Mouse (Mus musculus) midbrain, postnatal 0 days (tissue): ENCODE data around the gene Zc3h10. TPM values are rescaled to one million over a fixed set of nuclear protein-coding genes. Genes with fewer than 3 reads are reported as not detected.

Experiments used
- ATAC-seq: fragments of 200-750 bp; cut with Nextera tagmentation; 2 replicates; pipeline ENCODE4 v1.8.0; 2017; ENCODE audit warnings: moderate number of reproducible peaks, mild to moderate bottlenecking, moderate TSS enrichment, moderate library complexity; ENCODE audit not compliant: low FRiP score
- DNase-seq: peaks from one replicate; pipeline ENCODE4 v3.0.0-alpha.2; 2015; ENCODE audit warnings: low spot score
- H3K27ac ChIP-seq: fragments of 300-500 bp; sonication (generic); 2 replicates; pipeline ENCODE4 v1.5.1; 2014; ENCODE audit warnings: low read depth, mild to moderate bottlenecking, low read length, mixed read lengths
- H3K27me3 ChIP-seq: fragments of 300-500 bp; sonication (generic); 2 replicates; pipeline ENCODE4 v1.6.1; 2014; ENCODE audit warnings: low read length, control low read depth, mixed read lengths; ENCODE audit not compliant: insufficient read depth
- H3K36me3 ChIP-seq: fragments of 300-500 bp; sonication (generic); 2 replicates; pipeline ENCODE4 v1.6.1; 2014; ENCODE audit warnings: low read length, control low read depth, mixed read lengths; ENCODE audit not compliant: insufficient read depth
- H3K4me1 ChIP-seq: fragments of 300-500 bp; sonication (generic); 2 replicates; pipeline ENCODE4 v1.6.1; 2014; ENCODE audit warnings: mild to moderate bottlenecking, control low read depth, antibody characterized with exemption, low read length, mixed read lengths; ENCODE audit not compliant: insufficient read depth
- H3K4me2 ChIP-seq: fragments of 300-500 bp; sonication (generic); 2 replicates; pipeline ENCODE4 v1.6.1; 2014; ENCODE audit warnings: low read depth, mild to moderate bottlenecking, low read length, mixed read lengths; ENCODE audit not compliant: poor library complexity, severe bottlenecking
- H3K4me3 ChIP-seq: fragments of 300-500 bp; sonication (generic); 2 replicates; pipeline ENCODE4 v1.5.1; 2014; ENCODE audit warnings: low read depth, mild to moderate bottlenecking, low read length, moderate library complexity
- H3K9ac ChIP-seq: fragments of 300-500 bp; sonication (generic); replicated peaks from 2 replicates; pipeline ENCODE4 v1.6.1; 2014; ENCODE audit warnings: mild to moderate bottlenecking, low read length, moderate library complexity, mixed read lengths; ENCODE audit not compliant: poor library complexity, severe bottlenecking
- H3K9me3 ChIP-seq: fragments of 300-500 bp; sonication (generic); 2 replicates; pipeline ENCODE4 v1.6.1; 2016; ENCODE audit warnings: low read length, control low read depth
- CTCF ChIP-seq: IDR thresholded peaks from 2 replicates; pipeline ENCODE4 v1.5.1; 2016; ENCODE audit warnings: antibody characterized with exemption, mild to moderate bottlenecking
- WGBS: fragments of 180-500 bp; shearing (Covaris S2); extraction: QIAGEN DNeasy Blood & Tissue Kit; methylation state at CpG from one replicate; pipeline ENCODE4 v1.1.7; 2014; 5-methylcytosine and 5-hydroxymethylcytosine counted together
- polyA plus RNA-seq: library from polyadenylated mRNA; unstranded; fragments of >200 nt; fragmentation: Nextera tagmentation; extraction: Ambion mirVana; gene quantifications from 2 replicates; pipeline ENCODE4 v1.2.1, GENCODE M21; 2015
- total RNA-seq: library from RNA; depleted of rRNA; stranded (reverse); fragments of >200 nt; gene quantifications from 2 replicates; pipeline ENCODE4 v1.2.3, GENCODE M21; 2014; rRNA removed

Gene Zc3h10
- total RNA-seq (20.6 and 30.3 TPM in 2 replicates), polyA plus RNA-seq (12.0 and 12.5 TPM in 2 replicates)

DNA sequence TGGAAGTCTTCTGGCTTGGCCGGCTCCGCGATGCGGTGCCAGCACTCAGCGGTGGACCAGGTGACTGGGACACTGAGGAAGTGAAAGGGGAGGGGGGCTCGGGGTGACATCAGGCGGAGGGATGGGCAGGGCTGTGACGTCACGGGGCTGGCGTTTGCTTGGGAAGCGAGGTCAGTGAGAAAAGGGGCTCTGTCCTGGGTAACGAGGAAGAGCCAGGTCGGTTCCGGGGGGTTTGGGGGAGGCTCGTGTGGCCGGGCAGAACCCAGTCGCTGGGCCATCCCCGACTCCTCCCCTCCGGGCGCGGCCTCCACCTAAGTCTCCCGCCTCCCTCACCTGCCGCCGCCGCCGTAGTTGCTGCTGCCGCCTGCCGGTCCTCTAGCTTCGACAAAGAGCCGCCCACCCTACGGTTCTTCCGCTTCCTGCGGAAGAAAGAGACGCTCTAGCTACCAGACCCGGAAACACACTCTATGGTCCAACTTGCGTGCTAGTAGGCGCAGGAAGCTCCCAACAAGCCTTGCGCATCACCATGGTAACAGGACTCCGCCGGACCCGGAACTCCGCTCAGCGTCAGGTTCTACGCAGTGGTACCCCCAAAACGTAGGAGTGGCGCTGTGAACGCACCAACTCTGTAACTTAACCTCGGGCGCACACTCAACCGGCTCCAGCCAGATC, at the start of gene Zc3h10:
Gene Zc3h10, minus strand, starts transcription at position 414 of the 672 bp plus-strand sequence.
- Histone ChIP-seq H3K9ac (peak within 1 kb of the TSS; percentile 62), H3K9me3 (no peaks in the 10 kb centered on the region), H3K27ac (peak within 1 kb of the TSS; percentile 90), H3K4me1 (peaks cover 8% of the 10 kb centered on the region; the same call in 1 of the 2 replicates), H3K4me3 (peak within 1 kb of the TSS; percentile 44), H3K36me3 (peaks cover 24% of the 10 kb centered on the region), H3K27me3 (no peaks in the 10 kb centered on the region), H3K4me2 (peak within 1 kb of the TSS; percentile 50)
- peak; percentile 76 for TF ChIP-seq CTCF
- WGBS, result under 1% methylated on average over 50 of the region's 50 CpGs
- peak; percentile 99 for DNase-seq
- peak; percentile 85 for ATAC-seq

DNA sequence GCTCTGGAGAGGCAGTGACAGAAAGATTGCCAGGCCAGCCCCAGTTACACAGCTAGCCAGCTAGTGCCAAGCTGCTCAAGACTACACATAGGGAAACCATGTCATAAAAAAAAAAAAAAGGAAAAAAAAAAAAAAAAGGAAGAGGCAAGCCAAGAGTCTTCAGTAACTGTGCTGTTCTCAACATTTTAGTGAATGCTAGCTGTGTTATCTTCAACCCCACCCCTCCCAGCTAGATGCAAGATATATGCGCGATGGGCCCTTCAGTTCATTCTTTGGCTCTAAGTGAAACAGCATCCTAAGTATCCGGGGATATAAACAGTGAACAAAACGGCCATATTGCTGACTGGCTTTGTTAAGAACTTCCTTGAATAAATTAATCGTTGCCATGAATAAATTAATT, 45.2 kb upstream of the Zc3h10 start:
- DNase-seq (no peak), ATAC-seq (no peak)
- Histone ChIP-seq H3K36me3 (no peaks in the 10 kb centered on the region), H3K9me3 (no peaks in the 10 kb centered on the region), H3K4me3 (no peak overlapping the region), H3K4me2 (no peak overlapping the region), H3K27me3 (peaks cover 18% of the 10 kb centered on the region), H3K27ac (no peak overlapping the region), H3K4me1 (peaks cover 6% of the 10 kb centered on the region; the same call in 1 of the 2 replicates), H3K9ac (no peak overlapping the region)
- WGBS, result 75% methylated on average over 5 of the region's 5 CpGs
- TF ChIP-seq CTCF, result no peak

DNA sequence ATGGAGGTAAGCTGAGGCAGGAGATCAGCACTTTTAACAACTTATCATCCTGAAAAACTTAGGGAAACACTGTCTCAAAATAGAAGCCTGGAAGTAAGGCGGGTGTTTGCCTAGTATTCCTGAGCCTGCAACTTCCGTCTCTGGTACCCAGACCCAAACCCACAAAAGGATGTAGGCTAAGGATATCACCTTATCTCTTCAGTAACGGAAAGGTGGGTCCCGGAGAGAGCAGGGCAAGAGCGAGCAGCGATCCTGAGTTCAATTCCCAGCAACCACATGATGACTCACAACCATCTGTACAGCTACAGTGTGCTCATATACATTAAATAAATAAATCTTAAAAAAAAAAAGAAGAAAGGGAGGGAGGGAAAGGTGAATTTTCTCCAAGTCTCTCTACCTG, 43.9 kb upstream of the Zc3h10 start:
- Histone ChIP-seq H3K4me2 (no peak overlapping the region), H3K27me3 (peaks cover 24% of the 10 kb centered on the region), H3K4me3 (no peak overlapping the region), H3K27ac (no peak overlapping the region), H3K36me3 (no peaks in the 10 kb centered on the region), H3K9ac (no peak overlapping the region), H3K4me1 (peaks cover 6% of the 10 kb centered on the region; the same call in 1 of the 2 replicates), H3K9me3 (no peaks in the 10 kb centered on the region)
- TF ChIP-seq CTCF, result no peak
- 90% methylated on average over 6 of the region's 6 CpGs for WGBS
- ATAC-seq (no peak), DNase-seq (no peak)

- peaks cover 6% of the 10 kb centered on the region; the same call in 1 of the 2 replicates for H3K4me1 ChIP-seq
- peak; percentile 77 for TF ChIP-seq CTCF
- ATAC-seq (peak; percentile 57; the same call in 1 of the 2 replicates), DNase-seq (peak; percentile 55)
- H3K27ac ChIP-seq, result no peak overlapping the region
- WGBS, result under 1% methylated on average over 40 of the region's 43 CpGs
- no peaks in the 10 kb centered on the region for H3K36me3 ChIP-seq
- peaks cover 24% of the 10 kb centered on the region for H3K27me3 ChIP-seq
- peak overlapping the region; percentile 45 for H3K9ac ChIP-seq
- H3K4me2 ChIP-seq, result peak overlapping the region; percentile 99
- peak overlapping the region; percentile 53 for H3K4me3 ChIP-seq
- H3K9me3 ChIP-seq, result no peaks in the 10 kb centered on the region
Observed at GRCm38 (mm10) chr10:128590193-128590690, 42.7 kb upstream of the Zc3h10 start.

- no peaks in the 10 kb centered on the region for H3K36me3 ChIP-seq
- DNase-seq (peak; percentile 18), ATAC-seq (0 out of 2 replicates have a peak, but pooled peaks have one; percentile 44)
- under 1% methylated on average over 39 of the region's 43 CpGs for WGBS
- peaks cover 6% of the 10 kb centered on the region; the same call in 1 of the 2 replicates for H3K4me1 ChIP-seq
- peaks cover 24% of the 10 kb centered on the region for H3K27me3 ChIP-seq
- no peak for TF ChIP-seq CTCF
- H3K9ac ChIP-seq, result peak within 1 kb of the TSS; percentile 45
- H3K4me2 ChIP-seq, result peak within 1 kb of the TSS; percentile 99
- no peaks in the 10 kb centered on the region for H3K9me3 ChIP-seq
- no peak within 1 kb of the TSS for H3K27ac ChIP-seq
- H3K4me3 ChIP-seq, result peak within 1 kb of the TSS; percentile 53
Observed at GRCm38 (mm10) chr10:128589464-128590192, 42.1 kb upstream of the Zc3h10 start, which contains the start of gene Erbb3. Erbb3 (minus strand) TSS chr10:128589652.
